In the genomic region with DNA sequence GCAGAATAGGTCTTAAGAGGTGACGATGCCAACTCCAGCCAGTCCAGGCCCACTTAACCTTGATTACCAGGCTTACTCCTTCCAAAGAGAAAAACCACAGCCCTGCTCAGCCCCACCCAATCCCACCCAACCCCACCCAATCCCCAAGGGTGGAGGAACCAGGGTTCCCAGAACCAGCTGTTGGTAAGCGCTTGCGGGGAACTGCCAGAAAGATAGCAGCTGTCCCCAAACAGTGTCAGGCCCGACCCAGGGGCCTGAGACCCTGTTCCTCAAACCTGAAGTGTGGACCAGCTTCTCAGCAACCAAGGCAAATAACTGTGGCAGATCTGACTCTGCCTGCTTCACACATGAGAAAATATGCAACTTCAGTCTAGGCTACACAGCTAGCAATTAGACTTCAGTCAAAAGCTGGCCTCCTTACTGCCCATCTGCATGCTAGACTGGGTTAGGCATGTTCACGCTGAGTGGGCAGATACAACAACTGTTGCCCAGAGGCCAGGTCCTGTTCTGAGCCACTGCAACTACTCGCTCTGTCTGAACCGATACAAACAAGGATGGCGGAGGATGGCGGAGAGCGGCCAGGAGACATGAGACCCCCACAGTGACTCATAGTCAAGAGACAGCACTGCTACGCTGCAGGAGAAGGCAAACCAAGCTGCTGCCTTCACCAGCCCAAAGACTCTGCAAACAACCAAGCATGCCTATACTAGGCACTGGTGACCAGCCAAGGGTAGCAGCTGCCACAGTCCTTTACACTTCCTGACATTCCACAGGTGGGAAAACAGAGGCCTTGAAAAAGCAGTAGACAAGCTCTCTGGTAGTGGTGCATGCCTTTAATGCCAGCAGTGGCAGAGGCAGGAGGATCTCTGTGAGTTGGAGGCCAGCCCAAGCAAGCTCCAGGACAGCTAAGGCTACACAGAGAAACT, we compare ENCODE assay signal across 9 mouse cellular contexts. TPM values are rescaled to one million over a fixed set of nuclear protein-coding genes. Genes with fewer than 3 reads are reported as not detected.
DNase-seq lines count a peak whose midpoint lies in the region; ATAC-seq and TF ChIP-seq lines count a peak whose summit lies in the region.
"Had no signal": no experiment of that assay in that cellular context is flagged by ENCODE, and none has a peak within 500 bp of the region (broad histone marks: within the 10 kb centered on the region; RNA-seq: fewer than 3 reads in every experiment).

No protein-coding gene starts in this region.

- no peaks in the 10 kb centered on the region for H3K36me3 ChIP-seq in heart, embryonic 16.5 days (ENCODE audit: control insufficient read depth, insufficient read depth)
- H3K36me3 ChIP-seq in G1E (replicated peaks): peaks cover 23% of the 10 kb centered on the region
- H3K36me3 ChIP-seq in forebrain, embryonic 15.5 days: no peaks in the 10 kb centered on the region
- H3K36me3 ChIP-seq in liver, postnatal 0 days (replicated peaks; ENCODE audit: insufficient read depth, low read length): no peaks in the 10 kb centered on the region

- peaks cover 56% of the 10 kb centered on the region for H3K4me1 ChIP-seq in heart, embryonic 16.5 days (ENCODE audit: control insufficient read depth, insufficient read depth, low read length)
- H3K4me1 ChIP-seq in G1E (ENCODE audit: insufficient read depth, low read depth, low read length): peaks cover 79% of the 10 kb centered on the region
- peaks cover 67% of the 10 kb centered on the region for H3K4me1 ChIP-seq in forebrain, embryonic 15.5 days
- peaks cover 73% of the 10 kb centered on the region for H3K4me1 ChIP-seq in liver, postnatal 0 days (ENCODE audit: insufficient read depth)

- peak overlapping the region; percentile 17; the same call in 1 of the 2 replicates for H3K9ac ChIP-seq in heart, embryonic 16.5 days (ENCODE audit: low read length)
- no peak overlapping the region for H3K9ac ChIP-seq in forebrain, embryonic 15.5 days (replicated peaks)
- H3K9ac ChIP-seq in liver, postnatal 0 days (replicated peaks): peak overlapping the region; percentile 12

- ATAC-seq in heart, embryonic 16.5 days (replicated peaks; ENCODE audit: extremely low read depth, insufficient read depth, low FRiP score): no peak
- peak; percentile 12 for ATAC-seq in G1E (ENCODE audit: extremely low read depth, insufficient number of reproducible peaks, low FRiP score, poor library complexity, severe bottlenecking)
- ATAC-seq in forebrain, embryonic 15.5 days (replicated peaks): no peak
- peak; percentile 12 for ATAC-seq in liver, postnatal 0 days

- WGBS in heart, embryonic 16.5 days: 75% methylated on average over 11 of the region's 11 CpGs
- 50% methylated on average over 11 of the region's 11 CpGs for WGBS in forebrain, embryonic 15.5 days
- WGBS in liver, postnatal 0 days (ENCODE audit: insufficient replicate concordance): 43% methylated on average over 11 of the region's 11 CpGs

- 0 out of 2 replicates have a peak, but pooled peaks have one; percentile 30 for TF ChIP-seq EP300 in liver, postnatal 0 days (IDR thresholded peaks at IDR 0.05; ENCODE audit: low read depth)

- H3K27ac ChIP-seq in heart, embryonic 16.5 days (ENCODE audit: low read length): 0 out of 2 replicates have a peak overlapping the region, but pooled peaks have one; percentile 9
- no peak overlapping the region for H3K27ac ChIP-seq in forebrain, embryonic 15.5 days (replicated peaks)
- peak overlapping the region; percentile 64 for H3K27ac ChIP-seq in liver, postnatal 0 days (ENCODE audit: low read depth)

- no peaks in the 10 kb centered on the region for H3K9me3 ChIP-seq in heart, embryonic 16.5 days (replicated peaks; ENCODE audit: control insufficient read depth, low read length)
- H3K9me3 ChIP-seq in G1E (replicated peaks): no peaks in the 10 kb centered on the region
- no peaks in the 10 kb centered on the region for H3K9me3 ChIP-seq in forebrain, embryonic 15.5 days
- H3K9me3 ChIP-seq in liver, postnatal 0 days (ENCODE audit: low read length): no peaks in the 10 kb centered on the region

- TF ChIP-seq CTCF in G1E (IDR thresholded peaks at IDR 0.05; ENCODE audit: low read depth, low read length): no peak
- no peak for TF ChIP-seq CTCF in liver, postnatal 0 days (IDR thresholded peaks at IDR 0.05; ENCODE audit: low read depth)

- no peaks in the 10 kb centered on the region for H3K27me3 ChIP-seq in heart, embryonic 16.5 days (ENCODE audit: control insufficient read depth, insufficient read depth, low read length)
- H3K27me3 ChIP-seq in G1E (ENCODE audit: insufficient read depth, low read length): no peaks in the 10 kb centered on the region
- no peaks in the 10 kb centered on the region for H3K27me3 ChIP-seq in forebrain, embryonic 15.5 days
- H3K27me3 ChIP-seq in liver, postnatal 0 days (ENCODE audit: insufficient read depth, low read length): no peaks in the 10 kb centered on the region

- intact Hi-C loops in heart, postnatal 10 days (cut with DNase I): no loop called here

- no peak for DNase-seq in heart, postnatal 10 days
- peak; percentile 61 for DNase-seq in G1E (ENCODE audit: low spot score)
- DNase-seq in liver, postnatal 0 days: peak; percentile 67
- DNase-seq in T-cell, adult 2 months (ENCODE audit: low spot score): no peak
- DNase-seq in adrenal gland, postnatal 25 days: no peak
- DNase-seq in layer of hippocampus, adult 11-12 months (ENCODE audit: low spot score): no peak
- DNase-seq: thymus, adult 18-20 months had no signal

- H3K4me2 ChIP-seq in heart, embryonic 16.5 days (ENCODE audit: low read depth, low read length): peak overlapping the region; percentile 76
- 0 out of 2 replicates have a peak overlapping the region, but pooled peaks have one; percentile 3 for H3K4me2 ChIP-seq in forebrain, embryonic 15.5 days (replicated peaks)
- peak overlapping the region; percentile 93 for H3K4me2 ChIP-seq in liver, postnatal 0 days (ENCODE audit: low read depth, low read length)

- H3K4me3 ChIP-seq in heart, embryonic 16.5 days (ENCODE audit: low read length): no peak overlapping the region
- H3K4me3 ChIP-seq in G1E (ENCODE audit: low read depth, low read length): peak overlapping the region; percentile 56; the same call in 1 of the 2 replicates
- H3K4me3 ChIP-seq in forebrain, embryonic 15.5 days: no peak overlapping the region
- peak overlapping the region; percentile 33 for H3K4me3 ChIP-seq in liver, postnatal 0 days (ENCODE audit: low read depth, low read length)

RNA-seq across cellular contexts. Expression of gene Tspan14, which starts 4.0 kb away (rescaled TPM):
- 44.4 and 46.1 TPM in 2 replicates for polyA plus RNA-seq in heart, embryonic 16.5 days (2015; fragmentation: Nextera tagmentation; extraction: Ambion mirVana)
- total RNA-seq in heart, postnatal 10 days (2021): 10 to 100 TPM; 28.1 to 30.4 TPM
- 32.3 and 36.3 TPM in 2 replicates for total RNA-seq in G1E (2014; fragmentation: Nextera tagmentation)
- 23.4 and 27.2 TPM in 2 replicates for total RNA-seq in G1E (2017)
- polyA plus RNA-seq in G1E (2012): 7.5 and 10.3 TPM in 2 replicates
- 97.5 and 98.3 TPM in 2 replicates for polyA plus RNA-seq in forebrain, embryonic 15.5 days (2015; fragmentation: Nextera tagmentation; extraction: Ambion mirVana)
- polyA plus RNA-seq in liver, postnatal 0 days (2015; fragmentation: Nextera tagmentation; extraction: Ambion mirVana): 22.0 and 24.9 TPM in 2 replicates
- 24.7 and 31.1 TPM in 2 replicates for total RNA-seq in adrenal gland, postnatal 25 days (2021)

RNA-seq across cellular contexts. Expression of gene Fam213a, which starts 51.0 kb away (rescaled TPM):
- 35.8 and 40.3 TPM in 2 replicates for polyA plus RNA-seq in heart, embryonic 16.5 days (2015; fragmentation: Nextera tagmentation; extraction: Ambion mirVana)
- 10 to 100 TPM; 16.1 to 32.2 TPM for total RNA-seq in heart, postnatal 10 days (2021)
- total RNA-seq in G1E (2014; fragmentation: Nextera tagmentation) (101 and 113 TPM in 2 replicates), G1E (2017) (57.9 and 59.7 TPM in 2 replicates)
- polyA plus RNA-seq in G1E (2012): 9.4 and 12.5 TPM in 2 replicates
- polyA plus RNA-seq in forebrain, embryonic 15.5 days (2015; fragmentation: Nextera tagmentation; extraction: Ambion mirVana): 75.1 and 76.2 TPM in 2 replicates
- polyA plus RNA-seq in liver, postnatal 0 days (2015; fragmentation: Nextera tagmentation; extraction: Ambion mirVana): 80.4 and 85.0 TPM in 2 replicates
- total RNA-seq in adrenal gland, postnatal 25 days (2021): 58.3 and 81.5 TPM in 2 replicates

Comparison
In these comparisons a context has a peak if more than half of its experiments do, and no peak if none do; other contexts are left out.
1. ATAC-seq: peak in G1E (single experiment) and liver, postnatal 0 days (single experiment); none in heart, embryonic 16.5 days (single experiment) and forebrain, embryonic 15.5 days (single experiment).
2. H3K4me2 ChIP-seq: peak in every context shown above with its lines; median percentile 93 in liver, postnatal 0 days; 76 in heart, embryonic 16.5 days; 3 in forebrain, embryonic 15.5 days.
3. H3K4me3 ChIP-seq: peak in G1E (single experiment) and liver, postnatal 0 days (single experiment); none in heart, embryonic 16.5 days (single experiment) and forebrain, embryonic 15.5 days (single experiment).
4. DNase-seq: peak in G1E (single experiment) and liver, postnatal 0 days (single experiment); none in heart, postnatal 10 days (0 of 2), T-cell, adult 2 months (single experiment), adrenal gland, postnatal 25 days (single experiment) and layer of hippocampus, adult 11-12 months (single experiment).